Mouse (Mus musculus): Measurements from ENCODE around the gene Olfr401. TPM values are rescaled to one million over a fixed set of nuclear protein-coding genes. Genes with fewer than 3 reads are reported as not detected.

Gene Olfr401
- polyA plus RNA-seq, 1 experiment from 2014 or later, result not detected

Other genes starting within 250 kb of the Olfr401 start
- gene Olfr394, start 222.9 kb upstream of the Olfr401 start, polyA plus RNA-seq (2015; fragmentation: Nextera tagmentation; extraction: Ambion mirVana), result not detected in 2 replicates
- not detected in 2 replicates for gene Olfr395, start 204.4 kb upstream of the Olfr401 start, polyA plus RNA-seq (2015; fragmentation: Nextera tagmentation; extraction: Ambion mirVana)
- gene Olfr23, start 177.0 kb upstream of the Olfr401 start, polyA plus RNA-seq (2015; fragmentation: Nextera tagmentation; extraction: Ambion mirVana), result not detected in 2 replicates
- gene Olfr397, start 152.9 kb upstream of the Olfr401 start, polyA plus RNA-seq (2015; fragmentation: Nextera tagmentation; extraction: Ambion mirVana), result not detected in 2 replicates
- gene Olfr398, start 123.3 kb upstream of the Olfr401 start, polyA plus RNA-seq (2015; fragmentation: Nextera tagmentation; extraction: Ambion mirVana), result not detected in 2 replicates
- not detected in 2 replicates for gene Olfr139, start 57.2 kb upstream of the Olfr401 start, polyA plus RNA-seq (2015; fragmentation: Nextera tagmentation; extraction: Ambion mirVana)
- gene Olfr399, start 57.1 kb upstream of the Olfr401 start, polyA plus RNA-seq (2015; fragmentation: Nextera tagmentation; extraction: Ambion mirVana), result not detected in 2 replicates
- gene Zfp616, start 43.8 kb upstream of the Olfr401 start, polyA plus RNA-seq (2015; fragmentation: Nextera tagmentation; extraction: Ambion mirVana), result 0.19 TPM in 1 of 2 replicates, not detected in the other
- not detected in 2 replicates for gene Olfr402, start 39.8 kb downstream of the Olfr401 start, polyA plus RNA-seq (2015; fragmentation: Nextera tagmentation; extraction: Ambion mirVana)
- not detected in 2 replicates for gene Olfr403, start 72.5 kb downstream of the Olfr401 start, polyA plus RNA-seq (2015; fragmentation: Nextera tagmentation; extraction: Ambion mirVana)
- not detected in 2 replicates for gene Olfr43, start 97.7 kb downstream of the Olfr401 start, polyA plus RNA-seq (2015; fragmentation: Nextera tagmentation; extraction: Ambion mirVana)
- gene Olfr406, start 146.1 kb downstream of the Olfr401 start, polyA plus RNA-seq (2015; fragmentation: Nextera tagmentation; extraction: Ambion mirVana), result not detected in 2 replicates
- not detected in 2 replicates for gene Olfr59, start 170.0 kb downstream of the Olfr401 start, polyA plus RNA-seq (2015; fragmentation: Nextera tagmentation; extraction: Ambion mirVana)
- gene Olfr410, start 224.3 kb downstream of the Olfr401 start, polyA plus RNA-seq (2015; fragmentation: Nextera tagmentation; extraction: Ambion mirVana), result not detected in 2 replicates
- not detected in 2 replicates for gene Olfr411, start 238.9 kb downstream of the Olfr401 start, polyA plus RNA-seq (2015; fragmentation: Nextera tagmentation; extraction: Ambion mirVana)
- gene Olfr412, start 248.4 kb downstream of the Olfr401 start, polyA plus RNA-seq (2015; fragmentation: Nextera tagmentation; extraction: Ambion mirVana), result not detected in 2 replicates